Mouse (Mus musculus): ENCODE measurements around the gene Cep41. TPM values are rescaled to one million over a fixed set of nuclear protein-coding genes. Genes with fewer than 3 reads are reported as not detected.

Gene Cep41
- polyA plus RNA-seq, 1 experiment from 2014 or later, result 14.3 TPM

DNA sequence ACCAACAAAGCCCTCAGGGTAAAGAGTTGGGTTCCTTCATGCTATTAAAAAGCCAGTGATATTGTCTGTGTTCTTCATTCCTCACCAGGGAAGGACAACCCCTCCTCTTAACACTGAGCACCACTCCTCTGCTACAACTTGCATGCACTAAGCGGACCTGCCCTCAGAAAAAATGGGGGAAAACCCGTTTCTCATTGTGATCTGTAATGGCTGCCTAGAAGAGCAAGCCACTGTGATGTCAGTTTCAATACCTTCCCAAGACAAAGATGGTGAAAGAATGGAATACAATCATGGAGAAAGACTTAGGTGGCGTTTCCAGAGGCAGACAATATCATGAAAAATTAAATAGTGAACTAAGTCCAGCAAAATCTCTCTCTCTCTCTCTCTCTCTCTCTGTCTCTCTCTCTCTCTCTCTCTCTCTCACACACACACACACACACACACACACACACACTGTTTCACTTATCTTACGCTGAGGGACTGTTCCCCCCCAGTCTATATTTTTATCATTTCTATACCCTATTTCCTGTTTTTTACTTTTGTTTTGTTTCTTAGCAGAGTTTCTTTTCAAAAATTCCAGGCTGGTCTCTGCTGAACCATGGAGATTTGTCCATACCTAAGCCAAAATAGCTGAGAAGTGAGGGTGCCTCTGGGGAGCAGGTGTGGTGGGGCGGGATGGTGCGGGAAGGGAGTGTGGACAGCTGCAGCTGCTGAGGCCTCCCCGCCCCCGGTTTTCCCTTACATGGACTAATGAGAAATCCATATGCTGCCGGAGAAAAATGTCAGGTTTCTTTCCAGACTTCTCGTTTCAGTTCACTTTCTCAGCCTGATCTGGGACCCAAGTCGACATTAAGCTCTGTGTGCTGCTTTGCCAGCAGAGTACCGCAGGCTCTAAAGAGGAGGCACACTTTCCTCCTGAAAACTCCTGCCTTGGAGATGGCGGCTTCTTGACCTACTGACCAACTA, 11.3 kb downstream of the Cep41 start:
- Histone ChIP-seq H3K36me3 (ENCODE audit: control insufficient read depth, insufficient read depth, low read length) (no peaks in the 10 kb centered on the region), H3K27ac (ENCODE audit: low read depth, low read length) (peak overlapping the region; percentile 73; the same call in 1 of the 2 replicates), H3K9ac (ENCODE audit: low read depth, low read length) (0 out of 2 replicates have a peak overlapping the region, but pooled peaks have one; percentile 14), H3K4me3 (ENCODE audit: low read depth, low read length) (no peak overlapping the region), H3K4me1 (replicated peaks; ENCODE audit: control insufficient read depth, insufficient read depth, low read length) (peaks cover 21% of the 10 kb centered on the region), H3K4me2 (peak overlapping the region; percentile 25; the same call in 1 of the 2 replicates), H3K27me3 (replicated peaks; ENCODE audit: control insufficient read depth, insufficient read depth, low read length) (no peaks in the 10 kb centered on the region), H3K9me3 (ENCODE audit: control insufficient read depth, low read length) (no peaks in the 10 kb centered on the region)
- DNase-seq (ENCODE audit: low spot score) (no peak), ATAC-seq (replicated peaks; ENCODE audit: low FRiP score) (no peak)
- 59% methylated on average over 13 of the region's 13 CpGs for WGBS

DNA sequence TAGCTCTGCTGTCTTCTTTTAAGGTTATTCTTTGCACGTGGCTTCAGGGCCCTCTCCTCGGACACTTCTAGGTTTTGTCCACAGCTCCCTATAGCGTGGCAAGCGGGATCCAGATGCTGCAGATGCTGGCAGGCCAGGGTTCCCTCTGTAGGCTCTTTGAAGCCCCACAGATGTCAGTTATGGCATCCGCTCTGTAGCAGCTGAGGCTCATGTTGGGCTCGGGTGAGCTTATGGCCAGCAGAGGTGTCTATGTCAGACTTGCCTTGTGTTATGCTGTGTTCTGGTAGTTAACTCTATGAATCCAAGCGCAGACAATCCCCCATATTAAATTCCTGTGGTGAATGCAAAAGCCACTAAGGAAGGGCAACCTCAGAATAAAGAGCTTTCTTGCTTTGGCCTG, 13.1 kb downstream of the Cep41 start:
- DNase-seq (ENCODE audit: low spot score) (no peak), ATAC-seq (replicated peaks; ENCODE audit: low FRiP score) (no peak)
- H3K4me1 ChIP-seq (replicated peaks; ENCODE audit: control insufficient read depth, insufficient read depth, low read length), result peaks cover 23% of the 10 kb centered on the region
- no peaks in the 10 kb centered on the region for H3K9me3 ChIP-seq (ENCODE audit: control insufficient read depth, low read length)
- H3K4me2 ChIP-seq, result no peak overlapping the region
- no peaks in the 10 kb centered on the region for H3K27me3 ChIP-seq (replicated peaks; ENCODE audit: control insufficient read depth, insufficient read depth, low read length)
- no peak overlapping the region for H3K9ac ChIP-seq (ENCODE audit: low read depth, low read length)
- WGBS, result 77% methylated on average over 7 of the region's 7 CpGs
- no peak overlapping the region for H3K27ac ChIP-seq (ENCODE audit: low read depth, low read length)
- H3K4me3 ChIP-seq (ENCODE audit: low read depth, low read length), result no peak overlapping the region
- no peaks in the 10 kb centered on the region for H3K36me3 ChIP-seq (ENCODE audit: control insufficient read depth, insufficient read depth, low read length)

DNA sequence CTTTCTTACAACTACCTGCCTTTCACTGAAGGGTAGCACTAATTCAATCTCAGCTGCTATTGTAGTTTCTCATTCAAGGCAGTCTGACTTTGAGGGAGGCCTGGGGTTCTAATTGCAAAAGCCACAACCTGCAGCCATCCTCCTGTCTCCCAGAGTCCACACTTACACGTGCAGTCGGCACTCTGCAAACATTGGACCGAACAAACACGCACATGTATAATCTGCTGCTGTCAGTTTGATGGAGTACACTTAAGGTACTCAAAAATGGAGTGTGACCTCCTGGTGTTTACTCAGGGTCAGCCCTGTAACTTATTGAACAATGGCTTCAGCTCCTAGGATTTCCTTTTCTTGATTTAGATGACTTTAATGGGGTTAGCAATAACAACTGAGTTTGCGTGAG, 14.0 kb downstream of the Cep41 start:
- no peaks in the 10 kb centered on the region for H3K36me3 ChIP-seq (ENCODE audit: control insufficient read depth, insufficient read depth, low read length)
- 68% methylated on average over 5 of the region's 5 CpGs for WGBS
- DNase-seq (ENCODE audit: low spot score) (no peak), ATAC-seq (replicated peaks; ENCODE audit: low FRiP score) (no peak)
- no peak overlapping the region for H3K4me3 ChIP-seq (ENCODE audit: low read depth, low read length)
- H3K4me2 ChIP-seq, result no peak overlapping the region
- H3K4me1 ChIP-seq (replicated peaks; ENCODE audit: control insufficient read depth, insufficient read depth, low read length), result peaks cover 32% of the 10 kb centered on the region
- H3K9me3 ChIP-seq (ENCODE audit: control insufficient read depth, low read length), result no peaks in the 10 kb centered on the region
- H3K9ac ChIP-seq (ENCODE audit: low read depth, low read length), result no peak overlapping the region
- H3K27ac ChIP-seq (ENCODE audit: low read depth, low read length), result no peak overlapping the region
- H3K27me3 ChIP-seq (replicated peaks; ENCODE audit: control insufficient read depth, insufficient read depth, low read length), result no peaks in the 10 kb centered on the region

DNA sequence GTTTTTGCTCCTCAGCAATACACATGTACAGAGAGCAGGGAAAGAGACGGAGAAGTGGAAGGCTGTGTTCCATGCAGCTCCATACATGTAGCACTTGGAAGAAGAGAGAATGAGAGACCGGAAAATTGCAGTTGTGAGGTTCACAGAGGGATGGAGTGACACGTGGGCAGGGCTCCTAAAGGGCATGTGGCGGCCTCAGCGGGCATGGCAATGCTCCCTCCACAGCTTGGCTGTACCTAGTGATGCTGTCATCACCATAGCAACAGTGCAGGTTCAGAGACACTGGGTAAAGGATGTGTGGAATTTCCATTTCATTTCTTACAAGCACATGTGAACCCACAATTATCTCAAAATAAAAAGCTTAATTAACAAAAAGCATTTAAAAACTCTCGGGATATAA, 15.1 kb downstream of the Cep41 start:
- H3K36me3 ChIP-seq (ENCODE audit: control insufficient read depth, insufficient read depth, low read length), result no peaks in the 10 kb centered on the region
- H3K4me2 ChIP-seq, result no peak overlapping the region
- H3K9ac ChIP-seq (ENCODE audit: low read depth, low read length), result no peak overlapping the region
- ATAC-seq (replicated peaks; ENCODE audit: low FRiP score), result no peak
- DNase-seq (ENCODE audit: low spot score), result no peak
- peak overlapping the region; percentile 19; the same call in 1 of the 2 replicates for H3K27ac ChIP-seq (ENCODE audit: low read depth, low read length)
- peaks cover 41% of the 10 kb centered on the region for H3K4me1 ChIP-seq (replicated peaks; ENCODE audit: control insufficient read depth, insufficient read depth, low read length)
- no peak overlapping the region for H3K4me3 ChIP-seq (ENCODE audit: low read depth, low read length)
- H3K27me3 ChIP-seq (replicated peaks; ENCODE audit: control insufficient read depth, insufficient read depth, low read length), result no peaks in the 10 kb centered on the region
- H3K9me3 ChIP-seq (ENCODE audit: control insufficient read depth, low read length), result no peaks in the 10 kb centered on the region
- WGBS, result 82% methylated on average over 6 of the region's 6 CpGs

DNA sequence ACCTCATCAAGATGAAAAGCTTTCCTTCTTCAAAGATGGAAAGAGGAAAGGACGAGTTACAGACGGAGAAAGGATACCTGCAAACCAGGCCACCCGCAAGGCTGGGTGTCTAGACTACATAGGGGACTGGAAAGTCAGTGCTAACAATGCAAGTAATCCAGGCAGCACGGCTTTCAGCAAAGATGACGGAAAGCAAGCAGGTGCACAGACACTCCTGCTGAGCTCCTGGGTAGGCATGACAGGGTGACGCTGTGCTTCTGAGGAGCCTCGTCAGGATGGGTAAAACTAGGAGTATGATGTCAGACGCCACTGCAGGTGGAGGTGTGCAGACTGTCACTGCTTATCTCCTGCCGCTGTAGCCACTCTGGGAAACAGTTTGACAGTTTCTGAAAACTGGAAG, 16.0 kb downstream of the Cep41 start:
- no peaks in the 10 kb centered on the region for H3K36me3 ChIP-seq (ENCODE audit: control insufficient read depth, insufficient read depth, low read length)
- ATAC-seq (replicated peaks; ENCODE audit: low FRiP score), result no peak
- H3K9ac ChIP-seq (ENCODE audit: low read depth, low read length), result no peak overlapping the region
- no peak overlapping the region for H3K4me2 ChIP-seq
- DNase-seq (ENCODE audit: low spot score), result no peak
- no peak overlapping the region for H3K27ac ChIP-seq (ENCODE audit: low read depth, low read length)
- no peaks in the 10 kb centered on the region for H3K9me3 ChIP-seq (ENCODE audit: control insufficient read depth, low read length)
- H3K4me3 ChIP-seq (ENCODE audit: low read depth, low read length), result no peak overlapping the region
- peaks cover 38% of the 10 kb centered on the region for H3K4me1 ChIP-seq (replicated peaks; ENCODE audit: control insufficient read depth, insufficient read depth, low read length)
- no peaks in the 10 kb centered on the region for H3K27me3 ChIP-seq (replicated peaks; ENCODE audit: control insufficient read depth, insufficient read depth, low read length)
- WGBS, result 77% methylated on average over 9 of the region's 9 CpGs

DNA sequence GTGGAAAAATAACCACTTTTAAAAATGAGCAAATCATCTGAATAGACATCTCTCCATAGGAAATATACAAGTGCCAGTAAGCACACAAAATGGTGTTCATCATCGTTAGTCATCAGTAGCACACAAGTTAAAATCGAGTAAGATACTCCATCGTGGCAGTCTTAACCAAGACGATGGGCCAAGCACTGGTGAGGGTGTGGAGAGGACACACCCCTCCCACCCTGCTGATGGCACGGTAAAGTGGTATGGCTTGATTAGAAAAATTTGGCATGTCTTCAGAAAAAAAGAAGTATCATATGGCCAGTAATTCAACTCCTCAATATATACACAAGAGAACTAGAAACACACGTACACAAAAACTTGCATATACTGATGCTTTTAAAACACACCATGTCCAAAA, 17.0 kb downstream of the Cep41 start:
- no peaks in the 10 kb centered on the region for H3K27me3 ChIP-seq (replicated peaks; ENCODE audit: control insufficient read depth, insufficient read depth, low read length)
- H3K36me3 ChIP-seq (ENCODE audit: control insufficient read depth, insufficient read depth, low read length), result no peaks in the 10 kb centered on the region
- H3K4me1 ChIP-seq (replicated peaks; ENCODE audit: control insufficient read depth, insufficient read depth, low read length), result peaks cover 31% of the 10 kb centered on the region
- no peak for DNase-seq (ENCODE audit: low spot score)
- 72% methylated on average over 6 of the region's 6 CpGs for WGBS
- no peak overlapping the region for H3K27ac ChIP-seq (ENCODE audit: low read depth, low read length)
- H3K4me3 ChIP-seq (ENCODE audit: low read depth, low read length), result no peak overlapping the region
- H3K9ac ChIP-seq (ENCODE audit: low read depth, low read length), result no peak overlapping the region
- no peak for ATAC-seq (replicated peaks; ENCODE audit: low FRiP score)
- H3K9me3 ChIP-seq (ENCODE audit: control insufficient read depth, low read length), result no peaks in the 10 kb centered on the region
- H3K4me2 ChIP-seq, result no peak overlapping the region

DNA sequence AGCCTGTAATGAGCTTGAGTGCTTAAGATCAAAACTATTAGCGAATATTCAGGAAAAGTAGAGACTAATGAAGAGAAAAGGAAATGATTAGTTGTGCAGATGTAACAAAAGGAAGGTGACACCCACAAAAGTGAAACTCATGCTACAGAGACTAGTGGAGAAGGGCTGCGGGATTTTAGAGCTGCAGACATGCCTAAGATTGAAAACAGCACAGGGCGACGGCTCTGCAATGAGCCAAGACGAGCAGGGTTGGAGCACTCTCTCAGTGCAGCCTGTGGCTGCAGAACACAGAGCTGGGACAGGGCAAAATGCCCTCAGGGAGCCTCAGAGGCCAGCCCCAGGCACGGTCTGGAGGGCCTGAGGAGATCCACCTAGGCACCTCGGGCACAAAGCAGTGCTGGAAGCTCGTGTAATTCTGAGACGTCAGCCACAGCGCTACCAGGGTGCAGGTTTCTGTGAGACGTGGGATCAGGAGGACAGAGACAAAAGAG, 18.2 kb downstream of the Cep41 start:
- DNase-seq (ENCODE audit: low spot score) (no peak), ATAC-seq (replicated peaks; ENCODE audit: low FRiP score) (no peak)
- Histone ChIP-seq H3K36me3 (ENCODE audit: control insufficient read depth, insufficient read depth, low read length) (no peaks in the 10 kb centered on the region), H3K4me1 (replicated peaks; ENCODE audit: control insufficient read depth, insufficient read depth, low read length) (peaks cover 31% of the 10 kb centered on the region), H3K4me2 (peak overlapping the region; percentile 8; the same call in 1 of the 2 replicates), H3K9me3 (ENCODE audit: control insufficient read depth, low read length) (no peaks in the 10 kb centered on the region), H3K4me3 (ENCODE audit: low read depth, low read length) (no peak overlapping the region), H3K27ac (ENCODE audit: low read depth, low read length) (peak overlapping the region; percentile 36), H3K9ac (ENCODE audit: low read depth, low read length) (peak overlapping the region; percentile 35; the same call in 1 of the 2 replicates), H3K27me3 (replicated peaks; ENCODE audit: control insufficient read depth, insufficient read depth, low read length) (no peaks in the 10 kb centered on the region)
- WGBS, result 46% methylated on average over 11 of the region's 11 CpGs

DNA sequence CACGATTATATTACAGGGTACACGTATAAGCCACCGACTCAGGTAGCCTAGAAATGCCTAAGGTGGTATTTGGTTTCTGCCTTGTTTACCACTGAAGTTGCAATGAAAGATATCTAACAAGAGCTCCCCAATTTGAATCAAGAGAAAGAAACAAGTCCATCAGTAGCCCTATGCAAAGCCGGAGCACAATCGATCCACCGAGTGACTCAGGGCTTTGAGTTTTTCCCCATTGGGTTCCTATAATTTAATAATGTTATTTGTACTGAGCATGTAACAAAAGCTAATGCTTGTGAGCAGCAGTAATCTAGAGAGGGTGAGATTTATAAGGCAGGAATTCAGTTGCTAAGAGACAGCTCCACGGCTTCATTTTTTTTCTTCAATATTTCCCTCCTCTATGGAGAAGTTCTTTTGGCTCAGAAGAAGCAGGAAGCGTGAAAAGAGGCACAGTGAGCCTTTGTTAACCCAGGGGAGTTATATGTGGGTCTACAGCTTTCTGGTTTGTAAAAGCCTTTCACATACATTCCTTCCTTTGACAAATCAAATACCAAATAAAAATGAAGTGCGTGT, 18.8 kb downstream of the Cep41 start:
- H3K4me2 ChIP-seq, result peak overlapping the region; percentile 53
- H3K27ac ChIP-seq (ENCODE audit: low read depth, low read length), result peak overlapping the region; percentile 36
- no peak overlapping the region; the same call in 1 of the 2 replicates for H3K9ac ChIP-seq (ENCODE audit: low read depth, low read length)
- H3K4me3 ChIP-seq (ENCODE audit: low read depth, low read length), result no peak overlapping the region
- ATAC-seq (replicated peaks; ENCODE audit: low FRiP score) (no peak), DNase-seq (ENCODE audit: low spot score) (no peak)
- peaks cover 31% of the 10 kb centered on the region for H3K4me1 ChIP-seq (replicated peaks; ENCODE audit: control insufficient read depth, insufficient read depth, low read length)
- H3K36me3 ChIP-seq (ENCODE audit: control insufficient read depth, insufficient read depth, low read length), result no peaks in the 10 kb centered on the region
- no peaks in the 10 kb centered on the region for H3K27me3 ChIP-seq (replicated peaks; ENCODE audit: control insufficient read depth, insufficient read depth, low read length)
- WGBS, result 62% methylated on average over 9 of the region's 9 CpGs
- H3K9me3 ChIP-seq (ENCODE audit: control insufficient read depth, low read length), result no peaks in the 10 kb centered on the region
